Comparison of ENCODE assay signal across 20 mouse cellular contexts in the genomic region with DNA sequence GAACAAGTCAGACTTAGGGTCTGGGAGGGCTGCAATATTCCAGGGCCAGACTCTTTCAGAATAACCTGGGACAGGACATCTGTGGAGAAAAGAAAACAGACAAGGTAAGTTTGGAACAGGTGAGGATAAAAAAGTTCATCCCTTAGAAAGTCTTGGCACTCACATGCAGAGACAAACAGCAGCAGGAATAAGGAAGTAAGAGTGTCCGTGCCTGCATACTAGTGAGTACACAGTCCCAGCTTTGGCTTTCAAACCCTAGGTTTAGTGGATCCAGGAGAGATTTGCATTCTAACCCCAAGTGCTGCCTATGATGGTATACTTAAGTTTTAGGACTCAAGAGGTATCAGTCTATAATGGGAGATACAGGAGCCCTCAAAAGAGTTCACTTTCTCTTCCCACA.
"Had no signal": no experiment of that assay in that cellular context is flagged by ENCODE, and none has a peak within 500 bp of the region (broad histone marks: within the 10 kb centered on the region; RNA-seq: fewer than 3 reads in every experiment).

No protein-coding gene starts in this region.

- DNase-seq: liver, embryonic 13.5 days; liver, postnatal 0 days; lung, adult 2 months; lung, postnatal 14 days; lung, postnatal 36 days; right cerebral cortex, postnatal 14 days; right cerebral cortex, postnatal 4 days; spleen, adult 18-20 months; thymus, adult 2 months; thymus, postnatal 25 days; thymus, postnatal 4 days had no signal

- ATAC-seq: liver, postnatal 0 days; lung, postnatal 0 days; midbrain, embryonic 13.5 days; midbrain, embryonic 15.5 days had no signal

- H3K27me3 ChIP-seq: liver, embryonic 13.5 days; liver, embryonic 15.5 days; lung, embryonic 15.5 days; megakaryocyte, embryonic 14.5 days; midbrain, embryonic 13.5 days; midbrain, embryonic 15.5 days; neural tube, embryonic 13.5 days; neural tube, embryonic 15.5 days; stomach, embryonic 15.5 days had no signal

- H3K36me3 ChIP-seq: liver, embryonic 13.5 days; liver, embryonic 15.5 days; lung, embryonic 15.5 days; midbrain, embryonic 13.5 days; midbrain, embryonic 15.5 days; neural tube, embryonic 13.5 days; neural tube, embryonic 15.5 days; stomach, embryonic 15.5 days had no signal
